Mouse (Mus musculus) G1E (cell line): Measurements from ENCODE around the gene Lce3d.

ENCODE experiments used
- CTCF ChIP-seq: IDR thresholded peaks from 2 replicates; pipeline ENCODE4 v1.5.1; 2012; ENCODE audit warnings: low read depth, low read length, inconsistent platforms, mixed read lengths
- GATA1 ChIP-seq: IDR thresholded peaks from 2 replicates; pipeline ENCODE4 v1.6.1; 2012; ENCODE audit warnings: borderline replicate concordance, low read length, inconsistent platforms, mixed read lengths
- GATA2 ChIP-seq: IDR thresholded peaks from 2 replicates; pipeline ENCODE4 v1.6.1; 2012; ENCODE audit warnings: low read depth, low read length, inconsistent platforms, borderline replicate concordance
- POLR2AphosphoS5 ChIP-seq: IDR thresholded peaks from 2 replicates; pipeline ENCODE4 v1.6.1; 2012; ENCODE audit warnings: low read depth, low read length, inconsistent platforms; ENCODE audit not compliant: insufficient replicate concordance

DNA sequence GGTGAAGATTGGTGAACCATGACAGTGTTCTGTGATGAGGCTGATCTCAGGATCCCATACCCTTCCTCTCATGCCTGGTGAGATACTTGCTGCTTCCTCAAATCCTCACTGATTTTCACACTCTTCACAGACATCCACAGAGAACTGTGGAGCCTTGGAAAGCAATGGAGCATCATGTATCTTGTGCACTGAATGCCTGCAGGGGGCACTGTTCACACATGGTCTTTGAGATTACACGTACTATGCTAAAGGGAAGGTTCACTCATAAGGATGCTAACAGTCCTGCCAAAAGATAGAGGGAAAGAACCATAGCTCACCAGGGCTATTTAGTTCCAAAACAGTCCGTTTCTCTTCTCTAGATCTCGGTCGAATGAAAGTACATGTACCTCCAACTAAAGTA, 36.8 kb upstream of the Lce3d start:
- TF ChIP-seq CTCF = no peak
- TF ChIP-seq POLR2AphosphoS5 = no peak
- no peak for TF ChIP-seq GATA1
- no peak for TF ChIP-seq GATA2
